Mouse (Mus musculus): ENCODE measurements at regions not wholly inside any gene's neighbourhood (a gene's known extent, or its start where the extent isn't known, plus 50 kb on each side); places are given as distances from the start of the nearest gene placed in this dataset.
A peak's percentile ranks its signal among the peaks of the same experiment; 100 is the strongest.
"Not testable (repeated sequence)": the region's sequence is repeated elsewhere in the genome, so short reads cannot be mapped to it uniquely, and the experiment has no call there.

- no peaks in the 10 kb centered on the region for H3K36me3 ChIP-seq
- 68% methylated on average over 7 of the region's 7 CpGs for WGBS
- DNase-seq (ENCODE audit: low spot score) = no peak
These were observed 64.1 kb downstream of the 9530068E07Rik start for GRCm38 (mm10) chr11:52460190-52460780.

GRCm38 (mm10) chr11:52471128-52471527 is 74.9 kb downstream of the 9530068E07Rik start:
- not testable (repeated sequence) for H3K36me3 ChIP-seq; H3K4me3 ChIP-seq; DNase-seq (ENCODE audit: low spot score); H3K27ac ChIP-seq; H3K9me3 ChIP-seq; H3K4me1 ChIP-seq; H3K27me3 ChIP-seq (ENCODE audit: insufficient read depth, poor library complexity, severe bottlenecking)
- 82% methylated on average over 6 of the region's 6 CpGs for WGBS

More at GRCm38 (mm10) chr11:52460190-52460780, 64.1 kb downstream of the 9530068E07Rik start:
- no peak overlapping the region for H3K4me3 ChIP-seq
- H3K27me3 ChIP-seq (ENCODE audit: insufficient read depth, poor library complexity, severe bottlenecking) = peaks cover 6% of the 10 kb centered on the region; the same call in 1 of the 2 replicates
- no peak overlapping the region for H3K27ac ChIP-seq
- no peaks in the 10 kb centered on the region for H3K4me1 ChIP-seq
- H3K9me3 ChIP-seq = no peaks in the 10 kb centered on the region

- 64% methylated on average over 10 of the region's 10 CpGs for WGBS
- H3K27ac ChIP-seq; H3K36me3 ChIP-seq; H3K4me1 ChIP-seq; H3K4me3 ChIP-seq; H3K27me3 ChIP-seq (ENCODE audit: insufficient read depth, poor library complexity, severe bottlenecking); H3K9me3 ChIP-seq: not testable (repeated sequence)
- DNase-seq (ENCODE audit: low spot score) = peak; percentile 27
These were observed 83.9 kb downstream of the 9530068E07Rik start for GRCm38 (mm10) chr11:52480111-52480510.

- not testable (repeated sequence) for H3K27me3 ChIP-seq (ENCODE audit: insufficient read depth, poor library complexity, severe bottlenecking); H3K4me1 ChIP-seq; H3K4me3 ChIP-seq; H3K27ac ChIP-seq; H3K36me3 ChIP-seq; H3K9me3 ChIP-seq
- DNase-seq (ENCODE audit: low spot score) = peak; percentile 39
- 83% methylated on average over 24 of the region's 24 CpGs for WGBS
These were observed 84.5 kb downstream of the 9530068E07Rik start for GRCm38 (mm10) chr11:52480694-52481093.

GRCm38 (mm10) chr11:52483534-52483933 is 87.3 kb downstream of the 9530068E07Rik start:
- WGBS = 84% methylated on average over 6 of the region's 8 CpGs
- not testable (repeated sequence) for H3K4me1 ChIP-seq; H3K36me3 ChIP-seq; H3K4me3 ChIP-seq; H3K9me3 ChIP-seq; DNase-seq (ENCODE audit: low spot score); H3K27me3 ChIP-seq (ENCODE audit: insufficient read depth, poor library complexity, severe bottlenecking); H3K27ac ChIP-seq

- not testable (repeated sequence) for DNase-seq (ENCODE audit: low spot score); H3K9me3 ChIP-seq; H3K4me3 ChIP-seq; H3K27ac ChIP-seq; H3K27me3 ChIP-seq (ENCODE audit: insufficient read depth, poor library complexity, severe bottlenecking); H3K4me1 ChIP-seq; H3K36me3 ChIP-seq
- WGBS = 70% methylated on average over 4 of the region's 4 CpGs
These were observed 92.3 kb downstream of the 9530068E07Rik start for GRCm38 (mm10) chr11:52488538-52488937.

GRCm38 (mm10) chr11:52493336-52493735 is 97.1 kb downstream of the 9530068E07Rik start:
- DNase-seq (ENCODE audit: low spot score) = no peak
- 86% methylated on average over 6 of the region's 6 CpGs for WGBS
- no peak overlapping the region for H3K4me3 ChIP-seq
- no peaks in the 10 kb centered on the region for H3K36me3 ChIP-seq
- H3K27ac ChIP-seq = no peak overlapping the region
- no peaks in the 10 kb centered on the region for H3K4me1 ChIP-seq
- H3K27me3 ChIP-seq (ENCODE audit: insufficient read depth, poor library complexity, severe bottlenecking) = no peaks in the 10 kb centered on the region
- 0 out of 2 replicates have a peak, but pooled peaks cover 2% of the 10 kb centered on the region for H3K9me3 ChIP-seq

- Histone ChIP-seq H3K27me3 (ENCODE audit: insufficient read depth, poor library complexity, severe bottlenecking) (no peaks in the 10 kb centered on the region), H3K9me3 (0 out of 2 replicates have a peak, but pooled peaks cover 2% of the 10 kb centered on the region), H3K27ac (no peak overlapping the region), H3K36me3 (no peaks in the 10 kb centered on the region), H3K4me1 (no peaks in the 10 kb centered on the region), H3K4me3 (no peak overlapping the region)
- DNase-seq (ENCODE audit: low spot score) = no peak
- 86% methylated on average over 3 of the region's 3 CpGs for WGBS
These were observed 100.7 kb downstream of the 9530068E07Rik start for GRCm38 (mm10) chr11:52496908-52497307.

GRCm38 (mm10) chr11:52502759-52503365 is 106.6 kb downstream of the 9530068E07Rik start:
- Histone ChIP-seq H3K4me1 (peaks cover 8% of the 10 kb centered on the region; the same call in 1 of the 2 replicates), H3K27ac (no peak overlapping the region), H3K27me3 (ENCODE audit: insufficient read depth, poor library complexity, severe bottlenecking) (no peaks in the 10 kb centered on the region), H3K4me3 (no peak overlapping the region), H3K9me3 (no peaks in the 10 kb centered on the region), H3K36me3 (no peaks in the 10 kb centered on the region)
- WGBS = 66% methylated on average over 10 of the region's 10 CpGs
- DNase-seq (ENCODE audit: low spot score) = no peak

- Histone ChIP-seq H3K9me3 (no peaks in the 10 kb centered on the region), H3K4me1 (peaks cover 8% of the 10 kb centered on the region), H3K27me3 (ENCODE audit: insufficient read depth, poor library complexity, severe bottlenecking) (no peaks in the 10 kb centered on the region), H3K27ac (no peak overlapping the region), H3K4me3 (no peak overlapping the region), H3K36me3 (no peaks in the 10 kb centered on the region)
- DNase-seq (ENCODE audit: low spot score) = no peak
- 37% methylated on average over 4 of the region's 4 CpGs for WGBS
These were observed 115.6 kb downstream of the 9530068E07Rik start for GRCm38 (mm10) chr11:52511831-52512297.

GRCm38 (mm10) chr11:52517330-52517729 is 121.1 kb downstream of the 9530068E07Rik start:
- DNase-seq (ENCODE audit: low spot score) = no peak
- Histone ChIP-seq H3K27me3 (ENCODE audit: insufficient read depth, poor library complexity, severe bottlenecking) (no peaks in the 10 kb centered on the region), H3K9me3 (no peaks in the 10 kb centered on the region), H3K4me1 (peaks cover 8% of the 10 kb centered on the region), H3K36me3 (no peaks in the 10 kb centered on the region), H3K4me3 (no peak overlapping the region), H3K27ac (no peak overlapping the region; the same call in 1 of the 2 replicates)
- WGBS = 65% methylated on average over 5 of the region's 5 CpGs

GRCm38 (mm10) chr11:52519877-52520276 is 123.6 kb downstream of the 9530068E07Rik start:
- Histone ChIP-seq H3K27me3 (ENCODE audit: insufficient read depth, poor library complexity, severe bottlenecking) (no peaks in the 10 kb centered on the region), H3K27ac (no peak overlapping the region), H3K4me3 (no peak overlapping the region), H3K36me3 (no peaks in the 10 kb centered on the region), H3K9me3 (no peaks in the 10 kb centered on the region), H3K4me1 (peaks cover 8% of the 10 kb centered on the region)
- no peak for DNase-seq (ENCODE audit: low spot score)
- WGBS = 82% methylated on average over 3 of the region's 3 CpGs

GRCm38 (mm10) chr11:52521879-52522278 is 125.7 kb downstream of the 9530068E07Rik start:
- H3K4me1 ChIP-seq = peaks cover 10% of the 10 kb centered on the region; the same call in 1 of the 2 replicates
- H3K4me3 ChIP-seq = no peak overlapping the region
- no peaks in the 10 kb centered on the region for H3K27me3 ChIP-seq (ENCODE audit: insufficient read depth, poor library complexity, severe bottlenecking)
- WGBS = 36% methylated on average over 4 of the region's 4 CpGs
- no peak for DNase-seq (ENCODE audit: low spot score)
- no peak overlapping the region for H3K27ac ChIP-seq
- H3K9me3 ChIP-seq = no peaks in the 10 kb centered on the region
- H3K36me3 ChIP-seq = no peaks in the 10 kb centered on the region

Measured in heart, embryonic 10.5 days (tissue).